Mouse (Mus musculus) forebrain, embryonic 10.5 days (tissue): ENCODE measurements around the gene Rc3h1. TPM values are rescaled to one million over a fixed set of nuclear protein-coding genes. Genes with fewer than 3 reads are reported as not detected.
"Not testable (repeated sequence)": the region's sequence is repeated elsewhere in the genome, so short reads cannot be mapped to it uniquely, and the experiment has no call there.

ENCODE experiments used
- DNase-seq: peaks from one replicate; pipeline ENCODE4 v3.0.0-alpha.2; 2017; ENCODE audit warnings: low spot score; ENCODE audit errors: extremely low spot score
- H3K27ac ChIP-seq: fragments of 300-500 bp; sonication (generic); 2 replicates; pipeline ENCODE4 v1.5.1; 2016; ENCODE audit warnings: mild to moderate bottlenecking
- H3K27me3 ChIP-seq: fragments of 300-500 bp; sonication (generic); 2 replicates; pipeline ENCODE4 v1.6.1; 2016; ENCODE audit warnings: mild to moderate bottlenecking; ENCODE audit not compliant: poor library complexity, severe bottlenecking
- H3K36me3 ChIP-seq: fragments of 300-500 bp; sonication (generic); replicated peaks from 2 replicates; pipeline ENCODE4 v1.6.1; 2016; ENCODE audit warnings: mild to moderate bottlenecking, moderate library complexity
- H3K4me1 ChIP-seq: fragments of 300-500 bp; sonication (generic); 2 replicates; pipeline ENCODE4 v1.6.1; 2016
- H3K4me3 ChIP-seq: fragments of 300-500 bp; sonication (generic); 2 replicates; pipeline ENCODE4 v1.5.1; 2016; ENCODE audit warnings: mild to moderate bottlenecking, moderate library complexity
- H3K9me3 ChIP-seq: fragments of 300-500 bp; sonication (generic); 2 replicates; pipeline ENCODE4 v1.6.1; 2016; ENCODE audit warnings: mild to moderate bottlenecking, moderate library complexity
- WGBS: fragments of 180-500 bp; shearing (Covaris S2); methylation state at CpG from one replicate; pipeline ENCODE4 v1.1.7; 2016; 5-methylcytosine and 5-hydroxymethylcytosine counted together
- polyA plus RNA-seq: library from polyadenylated mRNA; unstranded; fragments of >200 nt; fragmentation: Nextera tagmentation; extraction: Ambion mirVana; gene quantifications from 2 replicates; pipeline ENCODE4 v1.2.1, GENCODE M21; 2016

Rc3h1 gene
- polyA plus RNA-seq, 1 experiment from 2014 or later = 7.1 TPM

- H3K27me3 ChIP-seq = no peaks in the 10 kb centered on the region
- WGBS = 95% methylated on average over 4 of the region's 4 CpGs
- H3K36me3 ChIP-seq = peaks cover 13% of the 10 kb centered on the region; the same call in 1 of the 2 replicates
- no peak within 1 kb of the TSS for H3K27ac ChIP-seq
- no peaks in the 10 kb centered on the region for H3K4me1 ChIP-seq
- no peak within 1 kb of the TSS for H3K4me3 ChIP-seq
- no peaks in the 10 kb centered on the region for H3K9me3 ChIP-seq
- no peak for DNase-seq
These were observed 72.0 kb downstream of the Rc3h1 start, which contains the start of gene Serpinc1 for GRCm38 (mm10) chr1:160978071-160978735. Gene Serpinc1 (plus strand): TSS chr1:160978585.

GRCm38 (mm10) chr1:160980021-160980420, 73.8 kb downstream of the Rc3h1 start:
- DNase-seq = no peak
- 87% methylated on average over 5 of the region's 5 CpGs for WGBS
- H3K27me3 ChIP-seq = no peaks in the 10 kb centered on the region
- no peak overlapping the region for H3K27ac ChIP-seq
- no peaks in the 10 kb centered on the region for H3K4me1 ChIP-seq
- no peak overlapping the region for H3K4me3 ChIP-seq
- no peaks in the 10 kb centered on the region for H3K9me3 ChIP-seq
- H3K36me3 ChIP-seq = peaks cover 6% of the 10 kb centered on the region; the same call in 1 of the 2 replicates

GRCm38 (mm10) chr1:160980537-160981234, 74.5 kb downstream of the Rc3h1 start:
- Histone ChIP-seq H3K4me3 (no peak overlapping the region), H3K9me3 (no peaks in the 10 kb centered on the region), H3K27me3 (no peaks in the 10 kb centered on the region), H3K36me3 (no peaks in the 10 kb centered on the region; the same call in 1 of the 2 replicates), H3K4me1 (no peaks in the 10 kb centered on the region), H3K27ac (no peak overlapping the region)
- 91% methylated on average over 8 of the region's 8 CpGs for WGBS
- no peak for DNase-seq

- no peak for DNase-seq
- 97% methylated on average over 4 of the region's 4 CpGs for WGBS
- Histone ChIP-seq H3K4me1 (no peaks in the 10 kb centered on the region), H3K27me3 (no peaks in the 10 kb centered on the region), H3K9me3 (no peaks in the 10 kb centered on the region), H3K4me3 (no peak overlapping the region), H3K27ac (no peak overlapping the region), H3K36me3 (no peaks in the 10 kb centered on the region)
These were observed 75.1 kb downstream of the Rc3h1 start for GRCm38 (mm10) chr1:160981337-160981736.

GRCm38 (mm10) chr1:160982887-160983286, 76.7 kb downstream of the Rc3h1 start:
- Histone ChIP-seq H3K4me3 (no peak overlapping the region), H3K27ac (no peak overlapping the region), H3K4me1 (no peaks in the 10 kb centered on the region), H3K36me3 (no peaks in the 10 kb centered on the region), H3K9me3 (no peaks in the 10 kb centered on the region), H3K27me3 (no peaks in the 10 kb centered on the region)
- no peak for DNase-seq
- 90% methylated on average over 3 of the region's 3 CpGs for WGBS

- H3K36me3 ChIP-seq, H3K4me3 ChIP-seq, DNase-seq, H3K4me1 ChIP-seq, H3K27me3 ChIP-seq, H3K9me3 ChIP-seq, H3K27ac ChIP-seq: not testable (repeated sequence)
- WGBS = 70% methylated on average over 1 of the region's 1 CpGs
These were observed 78.5 kb downstream of the Rc3h1 start for GRCm38 (mm10) chr1:160984731-160985130.

- 89% methylated on average over 6 of the region's 6 CpGs for WGBS
- DNase-seq = no peak
- H3K4me1 ChIP-seq = no peaks in the 10 kb centered on the region
These were observed 79.3 kb downstream of the Rc3h1 start for GRCm38 (mm10) chr1:160985477-160985876.

GRCm38 (mm10) chr1:160986881-160987635, 80.8 kb downstream of the Rc3h1 start:
- no peak overlapping the region for H3K27ac ChIP-seq
- WGBS = 85% methylated on average over 17 of the region's 17 CpGs

More at GRCm38 (mm10) chr1:160985477-160985876, 79.3 kb downstream of the Rc3h1 start:
- no peak overlapping the region for H3K4me3 ChIP-seq
- H3K36me3 ChIP-seq = no peaks in the 10 kb centered on the region
- no peaks in the 10 kb centered on the region for H3K9me3 ChIP-seq
- no peaks in the 10 kb centered on the region for H3K27me3 ChIP-seq
- H3K27ac ChIP-seq = no peak overlapping the region

GRCm38 (mm10) chr1:160989395-160989794, 83.2 kb downstream of the Rc3h1 start:
- no peak overlapping the region for H3K4me3 ChIP-seq
- 90% methylated on average over 15 of the region's 15 CpGs for WGBS
- H3K27me3 ChIP-seq = no peaks in the 10 kb centered on the region

More at GRCm38 (mm10) chr1:160986881-160987635, 80.8 kb downstream of the Rc3h1 start:
- no peaks in the 10 kb centered on the region for H3K27me3 ChIP-seq
- H3K36me3 ChIP-seq = no peaks in the 10 kb centered on the region
- DNase-seq = no peak
- H3K4me1 ChIP-seq = no peaks in the 10 kb centered on the region
- H3K9me3 ChIP-seq = no peaks in the 10 kb centered on the region
- no peak overlapping the region for H3K4me3 ChIP-seq

GRCm38 (mm10) chr1:160993851-160994250, 87.6 kb downstream of the Rc3h1 start:
- Histone ChIP-seq H3K27ac (no peak overlapping the region), H3K36me3 (no peaks in the 10 kb centered on the region), H3K9me3 (no peaks in the 10 kb centered on the region), H3K4me3 (no peak overlapping the region), H3K4me1 (no peaks in the 10 kb centered on the region), H3K27me3 (no peaks in the 10 kb centered on the region)
- 91% methylated on average over 6 of the region's 6 CpGs for WGBS
- DNase-seq = no peak

More at GRCm38 (mm10) chr1:160989395-160989794, 83.2 kb downstream of the Rc3h1 start:
- DNase-seq = no peak
- Histone ChIP-seq H3K27ac (no peak overlapping the region), H3K9me3 (no peaks in the 10 kb centered on the region), H3K4me1 (no peaks in the 10 kb centered on the region), H3K36me3 (no peaks in the 10 kb centered on the region)

- Histone ChIP-seq H3K27me3 (no peaks in the 10 kb centered on the region), H3K4me1 (no peaks in the 10 kb centered on the region; the same call in 1 of the 2 replicates), H3K27ac (no peak overlapping the region), H3K9me3 (no peaks in the 10 kb centered on the region), H3K4me3 (no peak overlapping the region), H3K36me3 (peaks cover 22% of the 10 kb centered on the region)
- no peak for DNase-seq
- 69% methylated on average over 4 of the region's 4 CpGs for WGBS
These were observed 98.7 kb downstream of the Rc3h1 start for GRCm38 (mm10) chr1:161004942-161005341.

- DNase-seq = no peak
- 85% methylated on average over 3 of the region's 3 CpGs for WGBS
These were observed 99.3 kb downstream of the Rc3h1 start for GRCm38 (mm10) chr1:161005526-161005925.

More at GRCm38 (mm10) chr1:161005526-161005925, 99.3 kb downstream of the Rc3h1 start:
- Histone ChIP-seq H3K27me3 (no peaks in the 10 kb centered on the region), H3K27ac (no peak overlapping the region), H3K4me1 (no peaks in the 10 kb centered on the region; the same call in 1 of the 2 replicates), H3K9me3 (no peaks in the 10 kb centered on the region), H3K4me3 (no peak overlapping the region), H3K36me3 (peaks cover 22% of the 10 kb centered on the region)
